Mouse (Mus musculus): Measurements from ENCODE around the gene Dok3. TPM values are rescaled to one million over a fixed set of nuclear protein-coding genes. Genes with fewer than 3 reads are reported as not detected.

The Dok3 gene
- polyA plus RNA-seq, 1 experiment from 2014 or later: 2.7 TPM

- Histone ChIP-seq H3K4me3 (no peak overlapping the region), H3K27ac (no peak overlapping the region), H3K27me3 (ENCODE audit: low read depth, poor library complexity, severe bottlenecking) (no peaks in the 10 kb centered on the region), H3K36me3 (peaks cover 67% of the 10 kb centered on the region), H3K4me1 (peaks cover 24% of the 10 kb centered on the region), H3K9me3 (replicated peaks) (no peaks in the 10 kb centered on the region)
- no peak for DNase-seq (ENCODE audit: low spot score)
- 94% methylated on average over 6 of the region's 6 CpGs for WGBS
Observed at GRCm38 (mm10) chr13:55567001-55567400, 37.9 kb upstream of the Dok3 start.

DNA sequence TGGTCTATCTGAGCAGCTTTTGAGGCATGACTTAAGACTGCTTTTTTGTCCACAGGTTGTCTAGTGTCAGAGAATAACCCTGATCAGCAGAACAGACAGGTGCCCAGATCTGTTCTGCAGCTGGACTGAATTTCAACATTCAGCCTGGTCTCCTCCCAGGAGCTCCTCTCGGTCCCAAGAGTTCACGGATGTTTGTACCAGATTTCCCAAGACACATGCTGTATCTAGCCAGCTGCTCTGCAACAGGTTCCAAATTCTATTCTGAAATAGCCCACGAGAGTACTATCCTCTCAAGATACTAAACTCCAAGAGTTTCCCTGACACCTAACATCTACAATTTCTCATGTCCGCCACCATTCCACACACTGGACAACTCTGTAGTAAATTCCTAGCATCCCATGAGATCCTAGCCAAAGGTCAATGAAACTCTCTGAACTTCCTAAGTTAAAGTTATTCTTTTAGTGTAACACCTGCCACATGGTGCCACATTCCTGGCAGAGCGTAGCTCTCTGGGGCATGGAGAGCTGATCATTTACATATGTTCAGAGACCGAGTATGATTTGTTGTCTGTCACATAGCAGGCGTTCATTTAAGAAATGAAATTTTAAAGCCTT is 34.3 kb upstream of the Dok3 start:
- Histone ChIP-seq H3K9me3 (replicated peaks) (no peaks in the 10 kb centered on the region), H3K4me3 (no peak overlapping the region), H3K4me1 (peaks cover 7% of the 10 kb centered on the region; the same call in 1 of the 2 replicates), H3K27me3 (ENCODE audit: low read depth, poor library complexity, severe bottlenecking) (no peaks in the 10 kb centered on the region), H3K27ac (no peak overlapping the region), H3K36me3 (peaks cover 82% of the 10 kb centered on the region)
- WGBS: 81% methylated on average over 7 of the region's 7 CpGs
- no peak for DNase-seq (ENCODE audit: low spot score)

DNA sequence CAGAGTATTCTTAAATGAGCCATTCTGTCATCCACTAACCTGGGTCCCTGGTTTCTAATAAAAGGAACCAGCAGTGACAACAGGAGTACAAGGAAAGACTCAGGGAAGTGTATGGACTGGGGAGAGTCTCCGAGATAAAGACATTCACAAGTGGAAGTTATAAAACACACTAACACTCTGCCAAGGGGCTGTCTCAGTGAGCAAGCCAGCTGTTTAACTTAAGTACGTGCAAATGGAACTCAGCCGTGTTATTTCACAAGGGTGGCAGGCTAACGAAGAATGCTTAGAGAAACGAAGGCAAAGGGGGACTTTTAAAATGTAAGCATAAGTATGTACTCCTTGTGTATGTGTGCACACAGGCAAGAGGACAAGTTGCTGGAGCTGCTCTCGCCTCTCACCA is 28.4 kb upstream of the Dok3 start:
- no peak for DNase-seq (ENCODE audit: low spot score)
- WGBS: 84% methylated on average over 6 of the region's 6 CpGs
- Histone ChIP-seq H3K27me3 (ENCODE audit: low read depth, poor library complexity, severe bottlenecking) (no peaks in the 10 kb centered on the region), H3K4me1 (0 out of 2 replicates have a peak, but pooled peaks cover 2% of the 10 kb centered on the region), H3K9me3 (replicated peaks) (no peaks in the 10 kb centered on the region), H3K36me3 (peaks cover 84% of the 10 kb centered on the region), H3K27ac (no peak overlapping the region), H3K4me3 (no peak overlapping the region)

GRCm38 (mm10) chr13:55555921-55556320 is 26.8 kb upstream of the Dok3 start:
- no peak overlapping the region for H3K4me3 ChIP-seq
- H3K27me3 ChIP-seq (ENCODE audit: low read depth, poor library complexity, severe bottlenecking): no peaks in the 10 kb centered on the region
- 95% methylated on average over 9 of the region's 9 CpGs for WGBS
- H3K4me1 ChIP-seq: 0 out of 2 replicates have a peak, but pooled peaks cover 2% of the 10 kb centered on the region
- peaks cover 84% of the 10 kb centered on the region for H3K36me3 ChIP-seq
- H3K27ac ChIP-seq: no peak overlapping the region
- no peaks in the 10 kb centered on the region for H3K9me3 ChIP-seq (replicated peaks)
- no peak for DNase-seq (ENCODE audit: low spot score)

DNA sequence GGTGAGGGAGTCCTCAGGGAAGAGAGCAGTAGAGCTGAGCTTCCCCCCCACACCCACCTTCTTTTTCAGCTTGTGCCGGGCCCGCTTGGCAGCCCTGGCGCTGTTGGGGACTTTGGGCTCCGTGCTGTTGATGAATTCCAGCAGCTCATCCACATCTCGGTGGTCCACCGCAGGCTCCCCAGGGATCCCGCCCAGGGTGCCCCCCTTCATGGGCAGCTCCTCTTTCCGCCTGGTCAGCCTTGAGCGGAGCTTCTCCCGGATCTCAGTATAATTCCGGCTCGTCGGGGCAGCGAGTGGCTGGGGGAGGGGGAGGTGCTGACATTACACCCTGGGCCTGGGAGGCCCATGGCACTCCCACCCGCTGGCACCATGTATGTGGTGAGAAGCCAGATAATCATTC is 20.0 kb upstream of the Dok3 start:
- DNase-seq (ENCODE audit: low spot score): no peak
- 90% methylated on average over 15 of the region's 15 CpGs for WGBS
- H3K4me1 ChIP-seq: no peaks in the 10 kb centered on the region
- no peaks in the 10 kb centered on the region for H3K27me3 ChIP-seq (ENCODE audit: low read depth, poor library complexity, severe bottlenecking)
- no peak overlapping the region for H3K27ac ChIP-seq
- peaks cover 100% of the 10 kb centered on the region for H3K36me3 ChIP-seq
- no peak overlapping the region for H3K4me3 ChIP-seq
- H3K9me3 ChIP-seq (replicated peaks): no peaks in the 10 kb centered on the region

GRCm38 (mm10) chr13:55548426-55548825 is 19.3 kb upstream of the Dok3 start:
- 89% methylated on average over 5 of the region's 5 CpGs for WGBS
- no peak for DNase-seq (ENCODE audit: low spot score)
- no peak overlapping the region for H3K4me3 ChIP-seq
- H3K4me1 ChIP-seq: no peaks in the 10 kb centered on the region
- H3K9me3 ChIP-seq (replicated peaks): no peaks in the 10 kb centered on the region
- no peak overlapping the region for H3K27ac ChIP-seq
- peaks cover 100% of the 10 kb centered on the region for H3K36me3 ChIP-seq
- H3K27me3 ChIP-seq (ENCODE audit: low read depth, poor library complexity, severe bottlenecking): no peaks in the 10 kb centered on the region

DNA sequence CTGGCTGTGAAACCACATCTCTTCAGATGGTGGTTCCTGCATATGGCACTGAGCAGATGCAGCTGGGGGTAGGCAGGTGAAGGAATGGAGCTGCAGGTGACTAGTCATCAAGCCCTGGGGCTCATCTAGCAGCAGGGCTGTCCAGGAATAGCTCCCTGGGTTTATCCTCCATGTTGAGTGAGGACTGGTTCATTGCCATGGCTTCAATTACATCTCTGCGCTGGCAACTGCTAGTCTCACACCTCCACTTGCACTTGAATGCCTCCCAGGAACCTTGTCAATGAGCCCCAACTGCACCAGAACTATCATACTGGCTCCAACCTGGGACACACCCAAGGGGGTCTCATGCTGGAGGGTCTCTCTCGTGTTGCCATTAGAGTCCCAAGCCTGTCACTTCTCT is 18.8 kb upstream of the Dok3 start:
- no peak overlapping the region for H3K27ac ChIP-seq
- no peaks in the 10 kb centered on the region for H3K27me3 ChIP-seq (ENCODE audit: low read depth, poor library complexity, severe bottlenecking)
- H3K4me1 ChIP-seq: no peaks in the 10 kb centered on the region
- DNase-seq (ENCODE audit: low spot score): no peak
- H3K36me3 ChIP-seq: peaks cover 100% of the 10 kb centered on the region
- 94% methylated on average over 2 of the region's 2 CpGs for WGBS
- no peak overlapping the region for H3K4me3 ChIP-seq
- no peaks in the 10 kb centered on the region for H3K9me3 ChIP-seq (replicated peaks)

DNA sequence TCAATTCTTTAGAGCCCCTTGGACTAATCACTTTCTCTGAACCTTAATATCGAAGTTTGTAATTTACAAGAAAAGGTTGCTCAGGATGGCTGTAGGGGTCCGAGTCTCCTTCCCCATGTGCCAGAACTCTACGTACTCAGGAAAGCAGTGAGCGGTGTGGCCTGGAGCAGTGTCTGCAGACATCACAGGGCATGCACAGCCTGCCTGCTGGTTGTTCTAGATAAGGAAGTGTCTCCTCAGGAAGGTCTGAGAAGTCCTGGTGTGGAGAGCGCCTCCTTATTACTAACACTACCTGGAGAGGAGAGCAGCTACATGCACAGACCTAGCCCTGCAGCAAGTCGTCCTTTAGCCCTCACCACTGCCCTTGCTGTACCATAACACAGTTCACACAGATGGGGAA is 15.7 kb upstream of the Dok3 start:
- no peaks in the 10 kb centered on the region for H3K27me3 ChIP-seq (ENCODE audit: low read depth, poor library complexity, severe bottlenecking)
- no peak for DNase-seq (ENCODE audit: low spot score)
- no peaks in the 10 kb centered on the region for H3K4me1 ChIP-seq
- 93% methylated on average over 6 of the region's 6 CpGs for WGBS
- peaks cover 100% of the 10 kb centered on the region for H3K36me3 ChIP-seq
- H3K9me3 ChIP-seq (replicated peaks): no peaks in the 10 kb centered on the region
- no peak overlapping the region for H3K27ac ChIP-seq
- H3K4me3 ChIP-seq: no peak overlapping the region

DNA sequence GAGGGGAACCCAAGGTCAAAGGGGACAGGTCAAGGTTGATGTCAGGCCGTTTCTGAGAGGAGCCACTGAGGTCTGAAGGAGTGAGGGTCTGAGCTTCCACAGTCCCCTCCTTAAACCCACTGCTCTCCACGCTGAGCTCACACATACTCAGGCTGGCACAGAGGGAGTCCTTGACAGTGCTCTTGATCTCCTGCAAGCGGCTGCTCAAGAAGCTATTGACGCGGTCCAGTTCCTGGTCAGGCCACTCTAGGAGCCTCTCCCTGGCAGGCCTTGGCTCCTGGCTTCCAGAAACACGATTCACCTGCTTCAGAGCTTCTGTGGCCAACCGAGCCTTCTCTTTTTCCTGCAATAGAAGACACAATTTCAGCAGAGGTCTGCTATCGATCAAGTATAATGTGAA is 14.4 kb upstream of the Dok3 start:
- Histone ChIP-seq H3K36me3 (peaks cover 100% of the 10 kb centered on the region), H3K9me3 (replicated peaks) (no peaks in the 10 kb centered on the region), H3K4me3 (no peak overlapping the region), H3K27me3 (ENCODE audit: low read depth, poor library complexity, severe bottlenecking) (no peaks in the 10 kb centered on the region), H3K27ac (no peak overlapping the region), H3K4me1 (no peaks in the 10 kb centered on the region)
- DNase-seq (ENCODE audit: low spot score): no peak
- WGBS: 94% methylated on average over 8 of the region's 8 CpGs

- Histone ChIP-seq H3K27ac (no peak overlapping the region), H3K27me3 (ENCODE audit: low read depth, poor library complexity, severe bottlenecking) (no peaks in the 10 kb centered on the region), H3K36me3 (peaks cover 99% of the 10 kb centered on the region), H3K9me3 (replicated peaks) (no peaks in the 10 kb centered on the region), H3K4me3 (no peak overlapping the region), H3K4me1 (no peaks in the 10 kb centered on the region)
- WGBS: 96% methylated on average over 4 of the region's 4 CpGs
- no peak for DNase-seq (ENCODE audit: low spot score)
Observed at GRCm38 (mm10) chr13:55542891-55543290, 13.8 kb upstream of the Dok3 start.

GRCm38 (mm10) chr13:55540933-55541332 is 11.8 kb upstream of the Dok3 start:
- no peaks in the 10 kb centered on the region for H3K27me3 ChIP-seq (ENCODE audit: low read depth, poor library complexity, severe bottlenecking)
- no peak overlapping the region for H3K27ac ChIP-seq
- no peak for DNase-seq (ENCODE audit: low spot score)
- no peaks in the 10 kb centered on the region for H3K9me3 ChIP-seq (replicated peaks)
- peaks cover 6% of the 10 kb centered on the region for H3K4me1 ChIP-seq
- peaks cover 86% of the 10 kb centered on the region for H3K36me3 ChIP-seq
- WGBS: 91% methylated on average over 2 of the region's 2 CpGs
- no peak overlapping the region for H3K4me3 ChIP-seq

DNA sequence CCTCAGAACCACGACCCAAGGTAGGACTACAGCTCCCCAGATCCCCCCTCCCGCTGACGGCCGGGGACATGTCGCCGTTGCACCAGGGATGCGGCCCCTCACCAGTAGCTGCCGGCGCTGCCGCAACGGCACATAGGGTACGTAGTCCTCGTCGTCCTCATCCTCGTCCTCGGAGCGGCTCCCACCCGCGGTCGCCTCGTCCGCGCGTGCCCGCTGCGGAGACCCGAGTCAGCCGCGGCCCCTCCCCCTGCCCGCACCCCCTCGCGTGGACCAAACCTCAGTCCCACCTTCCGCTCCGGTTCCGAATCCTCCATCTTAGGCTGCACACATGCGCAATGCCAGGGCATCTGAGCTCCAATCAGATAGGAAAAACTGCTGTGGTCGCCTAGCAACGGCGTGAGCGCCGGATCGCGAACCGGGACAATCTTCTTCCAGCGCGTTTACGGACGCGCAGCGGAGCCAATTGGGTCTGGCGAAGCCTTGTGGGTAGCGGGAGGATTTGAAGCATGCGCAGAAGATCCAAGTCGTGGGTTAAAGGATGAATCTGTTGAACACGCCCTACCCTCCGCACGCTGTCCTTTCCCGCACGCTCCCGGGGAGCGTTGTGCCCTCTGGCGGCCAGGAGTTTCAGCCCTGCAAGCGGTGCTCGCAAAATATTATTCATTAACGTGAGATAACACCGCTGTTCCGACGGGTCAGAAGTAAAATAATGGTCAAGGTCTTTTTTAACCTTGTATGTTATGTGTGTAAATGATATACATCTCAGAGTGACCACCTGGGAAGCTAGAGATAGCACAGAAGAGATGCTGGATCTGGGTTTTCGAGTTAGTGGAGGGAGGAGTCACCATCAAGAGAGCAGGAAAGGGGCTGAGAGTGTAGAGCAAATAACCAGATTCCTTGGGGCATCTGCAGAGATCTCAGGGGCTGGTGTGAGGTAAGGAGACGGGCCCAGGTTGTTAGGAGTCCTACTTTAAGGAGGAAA is 7.4 kb upstream of the Dok3 start, which contains the start of gene Ddx41:
Gene Ddx41 (minus strand): TSS at position 465 of the 982 bp plus-strand sequence.
- peak within 1 kb of the TSS; percentile 86 for H3K27ac ChIP-seq
- H3K4me3 ChIP-seq: peak within 1 kb of the TSS; percentile 90
- no peaks in the 10 kb centered on the region for H3K27me3 ChIP-seq (ENCODE audit: low read depth, poor library complexity, severe bottlenecking)
- peak; percentile 98 for DNase-seq (ENCODE audit: low spot score)
- H3K36me3 ChIP-seq: peaks cover 82% of the 10 kb centered on the region
- no peaks in the 10 kb centered on the region for H3K9me3 ChIP-seq (replicated peaks)
- under 1% methylated on average over 70 of the region's 70 CpGs for WGBS
- H3K4me1 ChIP-seq: peaks cover 15% of the 10 kb centered on the region

DNA sequence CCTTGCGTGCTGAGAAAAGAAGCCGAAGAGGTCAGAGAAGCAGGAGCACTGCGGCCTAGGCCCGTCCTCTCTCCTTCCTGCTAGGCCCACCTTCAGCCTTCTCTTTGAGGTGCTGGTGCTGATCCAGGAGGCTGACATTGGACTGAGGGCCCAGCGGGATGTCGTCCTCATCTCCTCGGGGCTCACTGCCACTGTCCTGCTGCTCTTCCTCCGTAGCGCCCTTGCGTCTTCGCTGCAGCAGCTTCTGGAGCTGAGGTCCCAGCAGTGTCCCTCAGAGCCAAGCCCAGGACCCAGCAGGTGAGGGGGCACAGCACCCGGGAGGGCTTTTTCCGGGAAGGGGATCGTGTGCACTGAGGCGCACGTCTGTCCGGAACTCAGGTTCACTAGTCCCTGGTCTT is 6.7 kb upstream of the Dok3 start:
- Histone ChIP-seq H3K4me1 (peaks cover 15% of the 10 kb centered on the region), H3K36me3 (peaks cover 82% of the 10 kb centered on the region), H3K4me3 (peak overlapping the region; percentile 90), H3K9me3 (replicated peaks) (no peaks in the 10 kb centered on the region), H3K27ac (peak overlapping the region; percentile 86), H3K27me3 (ENCODE audit: low read depth, poor library complexity, severe bottlenecking) (no peaks in the 10 kb centered on the region)
- 16% methylated on average over 17 of the region's 17 CpGs for WGBS
- DNase-seq (ENCODE audit: low spot score): no peak

Data from limb, embryonic 10.5 days (tissue).